Mouse (Mus musculus): ENCODE data around the gene Kcnh8.

Gene Kcnh8

GRCm38 (mm10) chr17:52819007-52819406 is 216.5 kb downstream of the Kcnh8 start:
- no peak for DNase-seq (ENCODE audit: low read depth, low spot score)

GRCm38 (mm10) chr17:52829678-52830077 is 227.2 kb downstream of the Kcnh8 start:
- no peak for DNase-seq (ENCODE audit: low read depth, low spot score)

DNA sequence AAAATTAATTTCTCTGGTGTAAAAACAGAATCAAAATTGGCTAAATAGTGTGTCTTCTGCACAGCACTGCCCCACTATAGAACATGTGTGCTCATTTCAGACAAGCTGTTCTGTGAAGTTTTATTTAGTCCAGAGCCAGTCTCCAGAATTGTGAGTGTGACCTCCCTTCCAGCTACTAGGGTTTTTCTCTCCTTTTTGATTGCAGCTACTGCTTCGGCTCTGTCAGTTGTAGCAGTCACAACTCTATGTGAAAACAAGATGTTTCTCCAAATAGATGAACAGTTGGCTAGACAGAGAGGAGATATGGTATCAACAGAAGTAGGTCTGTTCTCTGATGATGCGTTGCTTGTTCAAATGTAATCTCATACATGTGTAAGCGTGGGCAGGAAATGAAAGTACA is 270.7 kb downstream of the Kcnh8 start:
- DNase-seq (ENCODE audit: low read depth, low spot score) = no peak

- no peak for DNase-seq (ENCODE audit: low read depth, low spot score)
Measured at GRCm38 (mm10) chr17:52878964-52879363, 276.5 kb downstream of the Kcnh8 start.

- no peak for DNase-seq (ENCODE audit: low read depth, low spot score)
Measured at GRCm38 (mm10) chr17:52880051-52880450, 277.5 kb downstream of the Kcnh8 start.

DNA sequence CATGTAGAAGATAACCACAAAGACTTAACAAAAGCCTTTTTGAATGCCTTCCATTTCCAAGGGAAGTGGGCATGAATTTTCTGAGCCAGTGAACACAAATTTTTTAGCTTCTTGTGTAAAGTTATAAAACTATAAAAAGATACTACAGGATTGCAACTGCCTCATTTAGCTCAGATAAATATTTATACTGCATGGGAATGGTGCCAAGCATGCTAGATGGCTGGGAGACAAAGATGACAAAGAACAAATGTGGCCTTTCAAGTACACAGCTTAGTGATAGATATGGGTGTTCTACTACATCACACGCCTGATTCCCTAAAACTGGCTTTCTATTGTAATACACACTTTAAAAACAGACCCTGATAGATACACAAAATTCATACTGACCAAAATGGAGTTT is 282.7 kb downstream of the Kcnh8 start:
- no peak for DNase-seq (ENCODE audit: low read depth, low spot score)

DNA sequence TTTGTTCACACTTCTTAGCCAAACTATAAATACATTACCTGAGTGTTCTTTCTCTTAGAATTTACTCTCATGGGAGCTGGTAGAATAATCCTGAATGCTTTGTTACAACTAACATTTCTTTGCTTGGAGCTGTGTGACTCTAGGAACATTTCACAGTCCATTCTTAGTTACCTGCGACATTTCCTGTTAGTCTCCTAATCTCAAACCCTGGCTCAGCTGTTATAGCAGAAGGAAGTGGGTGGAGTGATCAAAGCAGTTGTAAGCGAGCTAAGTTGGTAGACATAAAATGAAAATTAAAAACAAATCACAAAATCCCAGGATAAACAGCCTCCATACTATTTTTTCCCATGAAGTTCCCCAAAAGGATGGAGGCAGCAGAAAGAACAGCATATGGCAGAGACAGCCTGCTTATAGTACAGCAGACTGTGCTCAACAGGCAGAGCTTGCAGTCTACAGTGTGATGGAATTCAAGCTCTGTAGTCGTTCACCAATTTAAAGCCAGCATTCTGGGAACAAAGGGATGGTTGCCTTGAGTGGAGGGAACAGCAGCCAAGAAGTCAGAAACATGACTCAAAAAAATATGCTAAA is 318.1 kb downstream of the Kcnh8 start:
- DNase-seq (ENCODE audit: low read depth, low spot score) = no peak

GRCm38 (mm10) chr17:52943966-52944365 is 341.5 kb downstream of the Kcnh8 start:
- DNase-seq (ENCODE audit: low read depth, low spot score) = no peak

- no peak for DNase-seq (ENCODE audit: low read depth, low spot score)
Measured at GRCm38 (mm10) chr17:52972735-52973134, 370.2 kb downstream of the Kcnh8 start.

GRCm38 (mm10) chr17:52980958-52981357 is 378.4 kb downstream of the Kcnh8 start:
- no peak for DNase-seq (ENCODE audit: low read depth, low spot score)

All from ES-CJ7 (cell line).